Mouse (Mus musculus) midbrain, postnatal 0 days (tissue): ENCODE results near the gene Sdk2. TPM values are rescaled to one million over a fixed set of nuclear protein-coding genes. Genes with fewer than 3 reads are reported as not detected.
A peak's percentile ranks its signal among the peaks of the same experiment; 100 is the strongest.

Experiments
- ATAC-seq: fragments of 200-750 bp; cut with Nextera tagmentation; 2 replicates; pipeline ENCODE4 v1.8.0; 2017; ENCODE audit warnings: moderate number of reproducible peaks, mild to moderate bottlenecking, moderate TSS enrichment, moderate library complexity; ENCODE audit not compliant: low FRiP score
- DNase-seq: peaks from one replicate; pipeline ENCODE4 v3.0.0-alpha.2; 2015; ENCODE audit warnings: low spot score
- H3K27ac ChIP-seq: fragments of 300-500 bp; sonication (generic); 2 replicates; pipeline ENCODE4 v1.5.1; 2014; ENCODE audit warnings: low read depth, mild to moderate bottlenecking, low read length, mixed read lengths
- H3K27me3 ChIP-seq: fragments of 300-500 bp; sonication (generic); 2 replicates; pipeline ENCODE4 v1.6.1; 2014; ENCODE audit warnings: low read length, control low read depth, mixed read lengths; ENCODE audit not compliant: insufficient read depth
- H3K36me3 ChIP-seq: fragments of 300-500 bp; sonication (generic); 2 replicates; pipeline ENCODE4 v1.6.1; 2014; ENCODE audit warnings: low read length, control low read depth, mixed read lengths; ENCODE audit not compliant: insufficient read depth
- H3K4me1 ChIP-seq: fragments of 300-500 bp; sonication (generic); 2 replicates; pipeline ENCODE4 v1.6.1; 2014; ENCODE audit warnings: mild to moderate bottlenecking, control low read depth, antibody characterized with exemption, low read length, mixed read lengths; ENCODE audit not compliant: insufficient read depth
- H3K4me2 ChIP-seq: fragments of 300-500 bp; sonication (generic); 2 replicates; pipeline ENCODE4 v1.6.1; 2014; ENCODE audit warnings: low read depth, mild to moderate bottlenecking, low read length, mixed read lengths; ENCODE audit not compliant: poor library complexity, severe bottlenecking
- H3K4me3 ChIP-seq: fragments of 300-500 bp; sonication (generic); 2 replicates; pipeline ENCODE4 v1.5.1; 2014; ENCODE audit warnings: low read depth, mild to moderate bottlenecking, low read length, moderate library complexity
- H3K9ac ChIP-seq: fragments of 300-500 bp; sonication (generic); replicated peaks from 2 replicates; pipeline ENCODE4 v1.6.1; 2014; ENCODE audit warnings: mild to moderate bottlenecking, low read length, moderate library complexity, mixed read lengths; ENCODE audit not compliant: poor library complexity, severe bottlenecking
- H3K9me3 ChIP-seq: fragments of 300-500 bp; sonication (generic); 2 replicates; pipeline ENCODE4 v1.6.1; 2016; ENCODE audit warnings: low read length, control low read depth
- CTCF ChIP-seq: IDR thresholded peaks from 2 replicates; pipeline ENCODE4 v1.5.1; 2016; ENCODE audit warnings: antibody characterized with exemption, mild to moderate bottlenecking
- whole genome bisulfite sequencing: fragments of 180-500 bp; shearing (Covaris S2); extraction: QIAGEN DNeasy Blood & Tissue Kit; methylation state at CpG from one replicate; pipeline ENCODE4 v1.1.7; 2014; 5-methylcytosine and 5-hydroxymethylcytosine counted together
- polyA plus RNA-seq: library from polyadenylated mRNA; unstranded; fragments of >200 nt; fragmentation: Nextera tagmentation; extraction: Ambion mirVana; gene quantifications from 2 replicates; pipeline ENCODE4 v1.2.1, GENCODE M21; 2015
- total RNA-seq: library from RNA; depleted of rRNA; stranded (reverse); fragments of >200 nt; gene quantifications from 2 replicates; pipeline ENCODE4 v1.2.3, GENCODE M21; 2014

The Sdk2 gene
- total and polyA plus RNA-seq, 2 experiments from 2014 or later: 2.5 to 26.1 TPM

DNA sequence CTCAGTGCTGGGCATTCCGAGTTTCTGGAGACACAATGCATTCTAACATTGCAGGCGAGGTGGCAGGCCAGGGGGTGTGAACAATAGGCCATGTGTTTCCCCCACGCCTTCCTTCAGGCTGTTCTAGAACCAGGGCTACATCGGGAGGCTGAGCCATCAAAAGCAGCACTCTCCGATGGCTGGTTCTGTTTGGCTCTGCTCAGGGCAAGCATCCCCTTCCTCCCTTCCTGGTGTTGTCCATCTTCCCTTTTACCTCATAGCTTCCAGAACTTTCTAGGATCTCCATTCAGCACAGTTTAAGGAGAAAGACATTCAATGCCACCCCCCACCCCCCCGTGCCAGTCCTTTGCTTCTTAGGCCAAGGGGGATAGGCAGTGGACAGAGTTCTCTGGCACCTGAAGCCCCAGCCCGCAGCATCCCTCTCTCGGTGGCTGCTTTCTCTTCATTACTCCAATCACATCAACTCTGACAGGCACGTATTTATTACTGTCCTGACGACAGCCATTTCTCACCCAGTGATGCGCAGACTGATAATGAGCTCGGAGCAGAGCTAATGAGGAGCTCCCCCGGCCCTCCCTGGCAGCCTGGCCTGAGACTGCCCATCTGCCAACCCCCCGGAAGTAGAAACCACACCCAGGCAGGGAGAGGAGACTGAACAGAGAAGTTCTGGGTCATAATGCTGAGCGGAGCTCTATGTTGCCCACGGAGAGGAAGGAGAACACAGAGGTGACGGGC is 12.1 kb downstream of the Sdk2 start:
- Histone ChIP-seq H3K4me1 (0 out of 2 replicates have a peak, but pooled peaks cover 11% of the 10 kb centered on the region), H3K27me3 (no peaks in the 10 kb centered on the region), H3K36me3 (no peaks in the 10 kb centered on the region), H3K4me3 (no peak overlapping the region), H3K4me2 (no peak overlapping the region), H3K9me3 (no peaks in the 10 kb centered on the region), H3K9ac (no peak overlapping the region), H3K27ac (no peak overlapping the region)
- no peak for ATAC-seq
- no peak for TF ChIP-seq CTCF
- no peak for DNase-seq
- WGBS: 53% methylated on average over 17 of the region's 17 CpGs

DNA sequence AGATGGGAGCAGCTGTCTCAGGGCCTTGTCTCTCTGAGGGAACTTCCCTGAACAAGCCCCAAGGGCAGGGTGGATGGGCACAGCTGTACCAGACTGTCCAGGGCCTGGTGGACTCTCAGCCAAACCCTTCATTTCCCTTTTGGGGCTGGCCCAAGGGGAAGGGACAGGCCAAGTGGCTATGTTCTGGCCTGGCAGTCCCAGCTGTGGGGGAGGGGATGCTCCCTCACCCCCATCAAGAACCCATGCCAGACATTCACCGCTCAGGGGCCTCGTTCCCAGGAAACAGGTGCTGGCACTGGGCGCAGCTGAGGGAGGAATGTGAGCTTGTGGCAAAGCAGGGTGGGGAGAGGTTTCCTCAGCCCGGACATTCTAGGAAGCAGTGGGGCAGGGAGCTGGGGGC is 15.5 kb downstream of the Sdk2 start:
- Histone ChIP-seq H3K36me3 (no peaks in the 10 kb centered on the region), H3K9me3 (no peaks in the 10 kb centered on the region), H3K4me1 (0 out of 2 replicates have a peak, but pooled peaks cover 11% of the 10 kb centered on the region), H3K4me2 (no peak overlapping the region), H3K4me3 (no peak overlapping the region), H3K27me3 (no peaks in the 10 kb centered on the region), H3K9ac (no peak overlapping the region), H3K27ac (no peak overlapping the region)
- ATAC-seq: no peak
- WGBS: 67% methylated on average over 4 of the region's 4 CpGs
- no peak for TF ChIP-seq CTCF
- peak; percentile 64 for DNase-seq

DNA sequence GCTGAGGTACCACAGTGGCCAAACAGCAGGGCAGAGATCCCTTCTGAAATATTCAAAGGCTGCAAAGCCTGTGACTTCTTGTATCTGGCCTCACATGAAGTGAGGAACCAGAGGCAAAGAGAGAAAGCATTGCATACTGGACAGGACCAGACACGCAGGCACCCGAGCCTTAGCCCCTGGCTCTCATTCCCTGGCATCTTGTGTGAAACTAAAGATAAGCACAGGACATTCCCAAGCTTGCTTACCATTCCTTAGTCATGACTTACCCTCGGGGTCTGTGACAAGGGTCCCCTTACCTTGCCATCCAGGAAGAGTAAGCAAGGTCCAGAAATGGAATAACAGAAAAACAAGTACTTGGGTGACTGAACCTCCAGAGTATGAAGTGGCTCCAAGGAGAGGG is 16.3 kb downstream of the Sdk2 start:
- Histone ChIP-seq H3K27ac (no peak overlapping the region), H3K4me3 (no peak overlapping the region), H3K27me3 (no peaks in the 10 kb centered on the region), H3K36me3 (no peaks in the 10 kb centered on the region), H3K4me1 (0 out of 2 replicates have a peak, but pooled peaks cover 11% of the 10 kb centered on the region), H3K4me2 (no peak overlapping the region), H3K9me3 (no peaks in the 10 kb centered on the region), H3K9ac (no peak overlapping the region)
- DNase-seq (no peak), ATAC-seq (no peak)
- TF ChIP-seq CTCF: no peak
- WGBS: 84% methylated on average over 3 of the region's 3 CpGs

DNA sequence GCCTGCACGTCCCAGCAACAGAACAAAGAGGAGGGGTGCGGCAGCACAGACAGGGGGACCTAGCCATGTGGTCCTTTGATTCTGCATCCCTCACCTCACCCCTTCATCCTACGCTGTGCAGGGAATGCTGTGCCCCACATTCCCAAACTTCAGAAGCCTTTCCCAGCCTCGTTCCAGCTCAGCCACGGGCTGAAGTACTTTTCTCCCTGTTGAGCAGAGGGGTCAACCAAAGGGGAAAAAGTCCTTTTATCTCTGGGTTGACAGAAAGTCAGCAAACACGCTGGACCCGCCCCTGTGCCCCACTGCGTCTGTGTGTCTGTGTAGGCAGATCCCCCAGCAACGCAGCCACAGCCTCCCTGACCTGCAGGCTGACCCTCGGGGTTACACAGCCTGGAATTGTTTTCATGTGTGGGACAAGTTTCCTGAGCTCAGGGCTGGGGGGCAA is 18.9 kb downstream of the Sdk2 start:
- H3K4me1 ChIP-seq: 0 out of 2 replicates have a peak, but pooled peaks cover 4% of the 10 kb centered on the region
- DNase-seq (no peak), ATAC-seq (no peak)
- no peaks in the 10 kb centered on the region for H3K27me3 ChIP-seq
- WGBS: 12% methylated on average over 10 of the region's 10 CpGs
- no peak for TF ChIP-seq CTCF
- no peak overlapping the region for H3K27ac ChIP-seq
- no peaks in the 10 kb centered on the region for H3K36me3 ChIP-seq
- no peak overlapping the region for H3K9ac ChIP-seq
- no peaks in the 10 kb centered on the region for H3K9me3 ChIP-seq
- H3K4me2 ChIP-seq: no peak overlapping the region
- H3K4me3 ChIP-seq: no peak overlapping the region

DNA sequence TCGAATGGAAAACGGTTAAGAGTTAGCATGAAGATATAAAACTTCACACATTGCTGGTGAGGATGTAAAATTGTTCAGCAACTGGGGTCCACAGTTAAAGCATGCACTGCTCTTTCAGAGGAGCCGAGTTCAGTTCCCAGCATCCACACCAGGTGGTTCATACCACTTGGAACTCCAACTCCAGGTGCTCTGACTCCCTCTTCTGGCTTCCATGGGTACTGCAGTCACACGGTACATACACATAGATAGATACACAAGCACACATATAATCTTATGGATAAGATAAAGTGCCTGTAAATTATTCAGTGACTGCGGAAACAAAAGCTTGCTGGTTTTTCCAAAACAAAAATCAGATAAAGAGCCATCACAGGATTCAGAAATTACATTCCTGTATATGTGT is 19.9 kb downstream of the Sdk2 start:
- peak; percentile 55 for TF ChIP-seq CTCF
- no peak overlapping the region for H3K4me2 ChIP-seq
- ATAC-seq (no peak), DNase-seq (no peak)
- H3K27ac ChIP-seq: no peak overlapping the region
- no peak overlapping the region for H3K9ac ChIP-seq
- H3K4me1 ChIP-seq: 0 out of 2 replicates have a peak, but pooled peaks cover 4% of the 10 kb centered on the region
- no peaks in the 10 kb centered on the region for H3K27me3 ChIP-seq
- H3K9me3 ChIP-seq: no peaks in the 10 kb centered on the region
- WGBS: 98% methylated on average over 5 of the region's 5 CpGs
- H3K36me3 ChIP-seq: no peaks in the 10 kb centered on the region
- no peak overlapping the region for H3K4me3 ChIP-seq

DNA sequence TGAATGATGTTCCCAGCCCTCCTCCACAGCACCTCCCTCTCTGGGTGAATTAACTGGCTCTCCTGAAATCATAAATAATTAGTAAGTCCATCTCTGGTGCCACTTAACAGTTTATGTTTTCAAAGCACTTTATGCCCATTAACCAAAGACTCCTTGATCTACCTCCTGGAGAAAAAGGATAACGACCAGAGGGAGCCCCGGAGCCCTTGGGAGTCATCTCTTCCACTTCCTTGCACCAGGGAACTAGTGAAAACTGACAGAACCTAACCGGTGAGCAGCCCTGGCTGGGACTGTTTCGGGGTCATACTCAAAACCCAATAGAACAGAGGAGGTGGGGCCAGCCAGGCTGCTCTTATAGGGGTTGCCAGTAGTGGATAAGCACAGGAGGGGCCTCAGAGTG is 22.5 kb downstream of the Sdk2 start:
- Histone ChIP-seq H3K36me3 (no peaks in the 10 kb centered on the region), H3K4me3 (no peak overlapping the region), H3K4me2 (no peak overlapping the region), H3K4me1 (peaks cover 4% of the 10 kb centered on the region; the same call in 1 of the 2 replicates), H3K9me3 (no peaks in the 10 kb centered on the region), H3K27me3 (no peaks in the 10 kb centered on the region), H3K27ac (no peak overlapping the region), H3K9ac (no peak overlapping the region)
- no peak for TF ChIP-seq CTCF
- WGBS: 62% methylated on average over 4 of the region's 4 CpGs
- ATAC-seq (no peak), DNase-seq (no peak)
